Mouse (Mus musculus): ENCODE data around the gene Igf2. TPM values are rescaled to one million over a fixed set of nuclear protein-coding genes. Genes with fewer than 3 reads are reported as not detected.
A peak's percentile ranks its signal among the peaks of the same experiment; 100 is the strongest.

The Igf2 gene
- 693 and 696 TPM in 2 replicates for polyA plus RNA-seq (2015; fragmentation: Nextera tagmentation; extraction: Ambion mirVana)

GRCm38 (mm10) chr7:142666659-142667058 lies at the start of gene Igf2:
Igf2 (minus strand) TSS chr7:142666816.
- Histone ChIP-seq H3K27ac (peak within 1 kb of the TSS; percentile 51), H3K4me1 (peaks cover 22% of the 10 kb centered on the region), H3K9ac (no peak within 1 kb of the TSS), H3K9me3 (replicated peaks) (peaks cover 27% of the 10 kb centered on the region), H3K4me3 (replicated peaks) (peak within 1 kb of the TSS; percentile 45), H3K36me3 (peaks cover 24% of the 10 kb centered on the region), H3K4me2 (0 out of 2 replicates have a peak within 1 kb of the TSS, but pooled peaks have one; percentile 14), H3K27me3 (peaks cover 51% of the 10 kb centered on the region)
- WGBS, result 71% methylated on average over 2 of the region's 2 CpGs
- ATAC-seq (replicated peaks; ENCODE audit: low FRiP score), result 0 out of 2 replicates have a peak, but pooled peaks have one; percentile 16

GRCm38 (mm10) chr7:142714783-142715498 lies 48.3 kb upstream of the Igf2 start:
- Histone ChIP-seq H3K4me3 (replicated peaks) (no peak overlapping the region; the same call in 1 of the 2 replicates), H3K27ac (no peak overlapping the region), H3K4me2 (peak overlapping the region; percentile 56), H3K4me1 (peaks cover 2% of the 10 kb centered on the region), H3K9ac (0 out of 2 replicates have a peak overlapping the region, but pooled peaks have one; percentile 26), H3K36me3 (no peaks in the 10 kb centered on the region), H3K27me3 (no peaks in the 10 kb centered on the region), H3K9me3 (replicated peaks) (no peaks in the 10 kb centered on the region)
- 12% methylated on average over 8 of the region's 8 CpGs for WGBS
- ATAC-seq (replicated peaks; ENCODE audit: low FRiP score), result no peak

- Histone ChIP-seq H3K4me2 (no peak overlapping the region), H3K4me3 (replicated peaks) (no peak overlapping the region), H3K36me3 (no peaks in the 10 kb centered on the region), H3K9me3 (replicated peaks) (no peaks in the 10 kb centered on the region), H3K27ac (no peak overlapping the region), H3K9ac (no peak overlapping the region), H3K27me3 (no peaks in the 10 kb centered on the region), H3K4me1 (no peaks in the 10 kb centered on the region)
- ATAC-seq (replicated peaks; ENCODE audit: low FRiP score), result no peak
- WGBS, result 90% methylated on average over 2 of the region's 2 CpGs
These were observed 40.3 kb upstream of the Igf2 start for GRCm38 (mm10) chr7:142706873-142707272.

DNA sequence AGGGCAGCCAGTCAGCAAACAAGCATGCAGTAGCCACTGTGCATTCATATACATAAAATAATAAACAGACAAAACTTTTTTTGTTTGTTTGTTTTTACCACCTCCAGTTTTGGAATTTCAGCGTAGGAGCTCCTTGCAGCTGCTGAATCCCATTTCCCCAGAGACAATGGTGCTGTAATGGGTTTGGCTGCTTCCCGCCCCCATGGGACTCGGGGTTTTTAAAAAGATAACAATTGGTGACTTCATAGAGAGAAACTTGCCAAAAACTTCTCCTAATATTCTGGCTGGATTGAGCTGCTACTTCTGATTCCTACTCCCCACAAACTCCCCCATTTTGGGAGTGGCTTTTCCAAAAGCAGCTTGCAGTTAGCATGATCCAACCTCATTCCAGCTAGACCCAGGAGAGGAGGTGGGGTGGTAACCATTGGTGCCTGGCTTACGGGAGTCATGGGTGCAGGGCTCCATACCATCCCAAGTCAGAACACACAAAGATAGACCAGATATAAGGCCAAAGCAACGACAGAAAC lies 32.8 kb upstream of the Igf2 start:
- H3K4me1 ChIP-seq, result no peaks in the 10 kb centered on the region
- no peak overlapping the region for H3K4me2 ChIP-seq
- no peak overlapping the region for H3K9ac ChIP-seq
- no peak for ATAC-seq (replicated peaks; ENCODE audit: low FRiP score)
- 70% methylated on average over 5 of the region's 5 CpGs for whole genome bisulfite sequencing
- no peak overlapping the region for H3K4me3 ChIP-seq (replicated peaks)
- H3K27me3 ChIP-seq, result no peaks in the 10 kb centered on the region
- no peak overlapping the region for H3K27ac ChIP-seq
- no peaks in the 10 kb centered on the region for H3K9me3 ChIP-seq (replicated peaks)
- H3K36me3 ChIP-seq, result no peaks in the 10 kb centered on the region

- Histone ChIP-seq H3K9me3 (replicated peaks) (no peaks in the 10 kb centered on the region), H3K36me3 (no peaks in the 10 kb centered on the region), H3K4me1 (0 out of 2 replicates have a peak, but pooled peaks cover 3% of the 10 kb centered on the region), H3K4me3 (replicated peaks) (no peak overlapping the region), H3K4me2 (no peak overlapping the region), H3K27ac (no peak overlapping the region), H3K9ac (no peak overlapping the region), H3K27me3 (no peaks in the 10 kb centered on the region)
- WGBS, result 91% methylated on average over 3 of the region's 3 CpGs
- ATAC-seq (replicated peaks; ENCODE audit: low FRiP score), result no peak
These were observed 12.0 kb upstream of the Igf2 start for GRCm38 (mm10) chr7:142678611-142679010.

DNA sequence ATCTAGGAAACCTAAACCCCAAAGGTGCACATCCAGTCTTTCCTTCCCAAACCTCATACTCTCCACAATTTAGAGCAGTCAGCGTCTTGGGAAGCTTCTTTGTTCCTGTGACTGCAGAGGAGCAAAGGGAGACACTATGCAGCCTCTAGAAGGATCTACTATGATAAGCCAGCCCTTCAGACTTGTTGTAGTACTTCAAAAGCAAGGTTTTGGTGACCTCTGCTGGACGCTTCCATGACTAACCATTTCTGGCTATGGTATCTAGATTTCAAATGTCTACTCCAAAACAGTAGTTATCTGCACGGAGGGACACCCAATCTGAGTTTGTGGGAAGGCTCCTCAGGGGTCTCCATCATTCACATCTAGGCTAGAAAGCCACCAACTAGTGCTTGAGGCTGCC lies 9.0 kb upstream of the Igf2 start:
- no peak overlapping the region for H3K4me2 ChIP-seq
- H3K36me3 ChIP-seq, result no peaks in the 10 kb centered on the region
- WGBS, result 4% methylated on average over 3 of the region's 3 CpGs
- peaks cover 10% of the 10 kb centered on the region; the same call in 1 of the 2 replicates for H3K9me3 ChIP-seq (replicated peaks)
- no peak overlapping the region for H3K9ac ChIP-seq
- no peak overlapping the region for H3K4me3 ChIP-seq (replicated peaks)
- no peak for ATAC-seq (replicated peaks; ENCODE audit: low FRiP score)
- H3K27me3 ChIP-seq, result no peaks in the 10 kb centered on the region
- 0 out of 2 replicates have a peak, but pooled peaks cover 3% of the 10 kb centered on the region for H3K4me1 ChIP-seq
- no peak overlapping the region for H3K27ac ChIP-seq

GRCm38 (mm10) chr7:142675141-142675540 lies 8.5 kb upstream of the Igf2 start:
- no peak overlapping the region for H3K4me3 ChIP-seq (replicated peaks)
- no peak overlapping the region for H3K27ac ChIP-seq
- no peaks in the 10 kb centered on the region for H3K27me3 ChIP-seq
- 0 out of 2 replicates have a peak, but pooled peaks cover 3% of the 10 kb centered on the region for H3K4me1 ChIP-seq
- peaks cover 14% of the 10 kb centered on the region for H3K9me3 ChIP-seq (replicated peaks)
- no peak; the same call in 1 of the 2 replicates for ATAC-seq (replicated peaks; ENCODE audit: low FRiP score)
- 69% methylated on average over 6 of the region's 6 CpGs for WGBS
- H3K4me2 ChIP-seq, result no peak overlapping the region
- no peaks in the 10 kb centered on the region for H3K36me3 ChIP-seq
- no peak overlapping the region for H3K9ac ChIP-seq

DNA sequence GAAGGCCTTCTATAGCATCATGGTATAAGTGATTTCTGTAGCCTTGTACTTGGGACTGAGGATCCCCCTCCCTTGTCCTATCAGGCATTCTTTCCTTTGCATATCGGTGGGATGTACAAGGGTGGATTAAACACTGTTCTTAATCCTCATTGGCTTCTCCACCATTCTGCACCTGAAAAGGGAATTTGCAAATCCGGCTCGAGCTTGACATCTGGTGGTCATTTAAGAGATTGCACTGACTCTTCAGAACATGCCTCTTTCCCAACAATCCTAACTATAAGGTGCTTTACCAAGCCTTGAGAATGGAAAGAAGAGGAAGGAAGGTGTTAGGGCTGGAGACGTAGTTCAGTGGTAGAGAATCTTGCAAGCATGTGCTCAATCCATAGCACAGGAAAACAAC lies 5.5 kb upstream of the Igf2 start:
- Histone ChIP-seq H3K36me3 (peaks cover 22% of the 10 kb centered on the region), H3K9me3 (replicated peaks) (peaks cover 27% of the 10 kb centered on the region), H3K4me2 (no peak overlapping the region), H3K27me3 (peaks cover 2% of the 10 kb centered on the region; the same call in 1 of the 2 replicates), H3K4me3 (replicated peaks) (no peak overlapping the region), H3K9ac (no peak overlapping the region), H3K4me1 (peaks cover 6% of the 10 kb centered on the region; the same call in 1 of the 2 replicates), H3K27ac (no peak overlapping the region)
- 11% methylated on average over 4 of the region's 4 CpGs for WGBS
- ATAC-seq (replicated peaks; ENCODE audit: low FRiP score), result no peak

DNA sequence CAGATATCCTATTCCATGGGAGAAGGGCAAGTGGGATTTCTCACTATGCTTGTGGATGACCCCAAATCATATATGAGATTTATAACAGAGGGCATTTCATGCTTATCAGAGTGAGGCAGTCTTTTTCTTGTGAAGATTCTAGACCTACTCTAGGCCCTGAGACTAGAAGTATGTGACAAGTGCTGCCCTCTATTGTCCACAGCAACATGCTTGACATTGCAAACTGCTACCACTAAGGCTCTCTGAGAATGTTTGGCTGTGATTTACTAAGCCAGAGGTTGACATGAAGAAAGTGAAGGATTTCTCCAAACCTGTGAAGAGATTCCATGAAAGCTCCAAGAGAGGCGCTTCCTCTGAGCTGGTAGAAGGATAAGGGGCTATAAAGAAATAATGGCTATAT lies 4.5 kb upstream of the Igf2 start:
- no peak for ATAC-seq (replicated peaks; ENCODE audit: low FRiP score)
- 96% methylated on average over 1 of the region's 1 CpGs for WGBS

GRCm38 (mm10) chr7:142669751-142670625 lies 3.4 kb upstream of the Igf2 start, which contains the start of gene Gm49394:
Gm49394 (minus strand) TSS chr7:142669942.
- H3K4me3 ChIP-seq (replicated peaks), result no peak within 1 kb of the TSS
- no peak within 1 kb of the TSS for H3K27ac ChIP-seq
- H3K4me2 ChIP-seq, result no peak within 1 kb of the TSS
- peaks cover 19% of the 10 kb centered on the region for H3K27me3 ChIP-seq
- H3K4me1 ChIP-seq, result peaks cover 6% of the 10 kb centered on the region; the same call in 1 of the 2 replicates
- WGBS, result 85% methylated on average over 23 of the region's 23 CpGs
- ATAC-seq (replicated peaks; ENCODE audit: low FRiP score), result no peak
- no peak within 1 kb of the TSS for H3K9ac ChIP-seq
- H3K9me3 ChIP-seq (replicated peaks), result peaks cover 27% of the 10 kb centered on the region
- H3K36me3 ChIP-seq, result peaks cover 24% of the 10 kb centered on the region

More for the DNA sequence above, 4.5 kb upstream of the Igf2 start:
- H3K4me3 ChIP-seq (replicated peaks), result no peak overlapping the region
- H3K9me3 ChIP-seq (replicated peaks), result peaks cover 27% of the 10 kb centered on the region
- H3K36me3 ChIP-seq, result peaks cover 24% of the 10 kb centered on the region
- no peak overlapping the region for H3K4me2 ChIP-seq
- H3K27ac ChIP-seq, result no peak overlapping the region
- peaks cover 8% of the 10 kb centered on the region; the same call in 1 of the 2 replicates for H3K4me1 ChIP-seq
- H3K27me3 ChIP-seq, result peaks cover 8% of the 10 kb centered on the region
- H3K9ac ChIP-seq, result no peak overlapping the region

GRCm38 (mm10) chr7:142668328-142668727 lies 1.7 kb upstream of the Igf2 start:
- Histone ChIP-seq H3K9ac (no peak overlapping the region), H3K36me3 (peaks cover 24% of the 10 kb centered on the region), H3K9me3 (replicated peaks) (peaks cover 27% of the 10 kb centered on the region), H3K27ac (no peak overlapping the region), H3K4me2 (no peak overlapping the region), H3K27me3 (peaks cover 36% of the 10 kb centered on the region), H3K4me3 (replicated peaks) (no peak overlapping the region), H3K4me1 (peaks cover 19% of the 10 kb centered on the region)
- WGBS, result 85% methylated on average over 1 of the region's 1 CpGs
- no peak for ATAC-seq (replicated peaks; ENCODE audit: low FRiP score)
